Mouse (Mus musculus): ENCODE measurements around the gene Slc20a1. TPM values are rescaled to one million over a fixed set of nuclear protein-coding genes. Genes with fewer than 3 reads are reported as not detected.

Slc20a1 gene
- polyA plus RNA-seq, 1 experiment from 2014 or later, result 30.4 TPM

Other genes starting within 250 kb of the Slc20a1 start
- gene Zc3h6, start 231.4 kb upstream of the Slc20a1 start, polyA plus RNA-seq (2015; fragmentation: Nextera tagmentation; extraction: Ambion mirVana), result 2.3 and 3.7 TPM in 2 replicates
- gene Gm10762, start 231.0 kb upstream of the Slc20a1 start, polyA plus RNA-seq (2015; fragmentation: Nextera tagmentation; extraction: Ambion mirVana), result 24.1 TPM in 2 replicates
- gene Vinac1, start 150.6 kb upstream of the Slc20a1 start, polyA plus RNA-seq (2015; fragmentation: Nextera tagmentation; extraction: Ambion mirVana), result 0.06 and 0.10 TPM in 2 replicates
- 19.6 and 20.4 TPM in 2 replicates for gene Ttl, start 132.8 kb upstream of the Slc20a1 start, polyA plus RNA-seq (2015; fragmentation: Nextera tagmentation; extraction: Ambion mirVana)
- gene Polr1b, start 97.8 kb upstream of the Slc20a1 start, polyA plus RNA-seq (2015; fragmentation: Nextera tagmentation; extraction: Ambion mirVana), result 27.3 and 29.4 TPM in 2 replicates
- 29.8 and 31.7 TPM in 2 replicates for gene Chchd5, start 69.1 kb upstream of the Slc20a1 start, polyA plus RNA-seq (2015; fragmentation: Nextera tagmentation; extraction: Ambion mirVana)
- 51.3 and 53.4 TPM in 2 replicates for gene Ckap2l, start 98.4 kb downstream of the Slc20a1 start, polyA plus RNA-seq (2015; fragmentation: Nextera tagmentation; extraction: Ambion mirVana)
- not detected in 2 replicates for gene Il1a, start 111.2 kb downstream of the Slc20a1 start, polyA plus RNA-seq (2015; fragmentation: Nextera tagmentation; extraction: Ambion mirVana)
- gene Il1b, start 172.4 kb downstream of the Slc20a1 start, polyA plus RNA-seq (2015; fragmentation: Nextera tagmentation; extraction: Ambion mirVana), result 0.15 TPM in 1 of 2 replicates, not detected in the other

Data from embryonic facial prominence, embryonic 13.5 days (tissue).